Mouse (Mus musculus) layer of hippocampus, postnatal 25 days (tissue): ENCODE measurements around the gene Mlh1. TPM values are rescaled to one million over a fixed set of nuclear protein-coding genes. Genes with fewer than 3 reads are reported as not detected.

Experiments used
- DNase-seq, 2 experiments: peaks; one replicate each; pipeline ENCODE4 v3.0.0; 2022; ENCODE audit warnings: mixed read lengths in 2 of 2, low spot score in 1 of 2; ENCODE audit errors: extremely low spot score in 1 of 2
- total RNA-seq, 2 experiments: library from RNA; stranded (reverse); gene quantifications; 2 replicates each; pipeline ENCODE4 v1.2.3; 2021

Gene Mlh1
- total RNA-seq, 2 experiments from 2014 or later = 14.5 to 19.6 TPM

DNA sequence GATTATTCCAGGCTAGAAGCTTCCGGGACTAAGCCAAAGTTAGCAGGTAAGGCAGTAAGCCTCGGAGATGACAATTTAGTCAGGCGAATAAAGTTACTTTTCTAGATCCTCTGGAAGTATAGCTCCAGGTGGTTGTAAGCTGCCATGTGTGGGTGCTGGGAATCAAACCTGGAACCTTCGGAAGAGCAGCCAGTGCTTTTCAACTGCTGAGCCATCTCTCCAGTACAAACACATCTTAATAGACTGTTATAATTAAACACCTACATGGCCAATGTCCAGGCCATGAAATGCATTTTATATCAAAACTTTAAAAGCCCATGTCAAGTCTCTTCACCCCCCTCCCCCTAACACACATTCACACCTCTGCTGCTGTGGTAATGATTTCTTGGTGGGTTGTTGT lies 16.4 kb upstream of the Mlh1 start:
- DNase-seq = no peak

DNA sequence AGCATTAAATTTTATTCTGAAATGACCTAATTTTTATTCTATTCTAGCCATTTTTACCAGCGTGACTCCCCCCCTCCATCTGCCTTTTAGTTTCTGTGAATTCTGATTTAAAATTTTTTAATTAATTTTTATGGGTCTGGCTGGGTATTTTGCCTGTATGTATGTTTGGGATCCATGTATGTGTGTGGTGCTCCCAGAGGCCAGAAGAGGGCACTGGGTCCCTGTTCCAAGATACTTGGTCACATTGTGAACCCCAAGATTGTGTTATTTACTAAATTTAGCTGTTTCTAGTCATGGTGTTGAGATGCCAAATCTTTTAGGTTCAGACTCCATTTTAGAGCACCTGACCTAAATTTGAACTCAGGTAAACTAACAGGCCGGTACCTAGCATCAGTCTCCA lies 14.9 kb upstream of the Mlh1 start:
- DNase-seq = no peak

- DNase-seq = no peak
These were observed 14.1 kb upstream of the Mlh1 start for GRCm38 (mm10) chr9:111285676-111286075.

- no peak for DNase-seq
These were observed 13.5 kb upstream of the Mlh1 start for GRCm38 (mm10) chr9:111285061-111285460.

- DNase-seq = no peak
These were observed 3.6 kb upstream of the Mlh1 start for GRCm38 (mm10) chr9:111275156-111275555.

GRCm38 (mm10) chr9:111273958-111274357 lies 2.4 kb upstream of the Mlh1 start:
- DNase-seq = no peak

- DNase-seq = no peak
These were observed 1.6 kb upstream of the Mlh1 start for GRCm38 (mm10) chr9:111272996-111273785.

- peak in 1 of 2 experiments; percentile 19 for DNase-seq
These were observed 765 bp upstream of the Mlh1 start for GRCm38 (mm10) chr9:111272356-111272755.

GRCm38 (mm10) chr9:111271056-111271433 lies 546 bp downstream of the Mlh1 start:
- no peak for DNase-seq

DNA sequence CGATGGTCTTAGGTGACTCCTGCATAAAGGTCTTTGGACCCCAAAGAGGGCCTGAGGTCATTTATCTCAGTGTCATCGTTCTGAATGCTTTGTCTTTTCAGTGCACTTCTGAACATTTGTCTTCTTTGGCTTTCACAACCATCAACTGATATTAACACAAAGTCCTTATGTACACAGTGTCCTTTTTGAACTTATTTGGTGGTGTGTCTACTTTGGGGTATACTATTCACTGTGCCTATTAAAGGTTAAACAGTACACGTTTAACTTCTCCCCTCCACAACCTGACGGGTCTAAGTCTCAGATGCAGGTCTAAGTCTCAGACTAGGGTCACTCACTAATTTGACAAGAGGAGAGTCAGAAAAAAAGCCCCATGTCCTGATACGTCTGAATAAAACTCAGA lies 985 bp downstream of the Mlh1 start:
- DNase-seq = no peak

DNA sequence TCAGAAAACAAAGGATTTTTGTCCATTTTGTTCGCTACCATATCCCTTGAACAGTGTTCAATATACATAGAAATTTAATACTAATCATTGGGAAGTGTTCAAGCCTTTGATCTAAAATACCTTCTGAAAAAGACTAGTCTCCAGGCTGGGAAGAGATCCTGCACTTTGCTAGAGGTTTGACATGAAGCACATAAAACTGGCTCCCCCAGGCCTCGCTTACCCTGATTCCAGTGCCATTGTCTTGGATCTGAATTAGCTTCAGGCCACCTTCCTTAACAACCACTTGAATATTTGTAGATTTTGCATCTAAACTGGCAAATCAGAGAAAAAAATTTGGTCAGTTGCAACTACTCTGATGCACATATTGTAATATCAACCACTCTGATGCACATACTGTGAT lies 3.6 kb downstream of the Mlh1 start:
- no peak for DNase-seq

DNA sequence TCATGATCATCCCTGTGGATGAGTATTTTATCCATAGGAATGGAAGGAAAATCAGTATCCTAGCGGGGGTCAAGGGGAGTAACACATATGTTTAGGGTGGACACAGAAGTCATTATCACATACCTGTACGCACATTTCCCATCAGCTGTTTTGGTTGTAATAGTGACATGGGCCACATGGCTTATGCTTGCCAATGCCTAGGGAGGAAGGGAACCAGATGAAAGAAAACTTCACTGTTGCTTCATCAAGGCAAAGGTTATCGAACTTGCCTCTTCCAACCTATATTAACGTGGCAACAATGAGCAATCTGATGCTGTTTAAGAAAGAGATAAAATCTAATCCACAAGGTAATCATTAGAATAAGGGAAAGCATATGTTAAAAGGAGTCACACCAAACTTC lies 10.2 kb downstream of the Mlh1 start:
- no peak for DNase-seq

DNA sequence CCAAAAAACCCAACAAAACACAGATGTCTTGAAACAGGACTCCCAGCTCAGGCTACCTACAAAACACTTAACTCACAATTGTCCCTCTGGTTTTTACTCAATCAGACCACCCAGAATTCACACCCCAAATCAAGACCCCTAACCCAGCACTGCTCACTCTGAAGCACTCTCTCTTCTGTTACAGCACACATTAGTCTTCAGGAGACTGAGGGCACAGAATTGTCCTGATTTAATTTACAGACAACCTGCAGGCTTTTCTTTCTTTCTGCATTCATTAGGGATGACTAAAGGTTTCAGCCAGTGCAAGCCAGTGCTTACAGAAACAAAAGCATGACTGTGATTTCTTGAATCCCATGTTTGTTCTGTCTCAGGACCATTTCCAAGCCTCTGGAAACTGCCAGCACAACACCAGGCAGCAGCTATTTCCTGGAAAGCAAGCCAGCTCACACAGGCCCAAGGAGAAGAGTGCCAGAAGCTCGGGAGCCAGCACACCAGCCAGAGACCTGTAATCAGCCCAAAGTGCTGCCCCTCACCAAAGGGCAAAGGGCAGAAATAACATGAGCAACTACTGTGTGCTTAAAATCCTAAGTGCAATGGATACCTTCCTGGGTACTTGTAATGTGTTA lies 11.1 kb downstream of the Mlh1 start:
- no peak for DNase-seq

GRCm38 (mm10) chr9:111252161-111252869 lies 19.3 kb downstream of the Mlh1 start:
- no peak for DNase-seq

DNA sequence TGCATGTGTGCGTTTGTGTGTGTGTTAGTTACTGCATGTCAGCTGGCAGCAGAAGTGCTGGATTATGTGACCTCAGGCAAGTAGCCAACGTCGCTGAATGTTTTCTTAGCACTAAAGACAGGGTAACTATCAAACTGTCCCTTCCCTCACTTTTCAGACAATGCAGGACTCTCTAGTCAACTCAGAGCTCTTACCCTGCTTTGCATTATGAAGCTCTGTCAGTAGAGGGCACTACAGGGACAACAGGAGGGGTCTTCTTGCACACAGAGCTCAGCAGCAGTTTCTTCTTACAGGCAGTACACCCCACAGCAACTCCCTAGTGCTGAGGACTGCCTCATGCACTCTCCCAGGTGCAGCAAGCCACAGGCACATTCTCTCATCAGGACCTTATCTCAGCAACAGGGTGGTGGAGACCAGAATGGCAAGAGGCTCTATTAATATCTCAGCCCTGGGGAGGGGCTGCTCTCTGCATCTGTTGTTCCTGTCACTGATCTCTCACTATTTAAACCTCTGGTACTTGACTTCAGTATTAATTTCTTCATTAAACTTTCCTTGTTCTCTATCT lies 23.8 kb downstream of the Mlh1 start:
- DNase-seq = no peak

DNA sequence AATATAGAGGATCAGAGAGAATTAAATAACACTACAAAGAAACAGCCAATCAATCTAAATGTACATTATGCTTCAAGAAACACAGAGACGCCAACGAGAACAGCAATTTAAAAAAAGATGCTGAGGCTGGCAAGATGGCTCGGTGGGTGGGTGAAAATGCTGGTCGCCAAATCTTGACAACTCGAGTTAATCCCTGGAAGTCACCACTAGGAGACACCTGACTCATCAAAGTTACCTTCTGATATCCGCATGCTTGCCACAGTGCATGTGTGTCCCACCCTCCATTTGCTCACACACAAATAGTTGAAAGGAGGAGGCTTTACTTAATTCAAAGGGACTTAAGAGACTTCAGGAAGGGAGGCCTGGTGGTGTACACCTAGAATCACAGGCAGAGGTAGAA lies 26.0 kb downstream of the Mlh1 start:
- DNase-seq = no peak

DNA sequence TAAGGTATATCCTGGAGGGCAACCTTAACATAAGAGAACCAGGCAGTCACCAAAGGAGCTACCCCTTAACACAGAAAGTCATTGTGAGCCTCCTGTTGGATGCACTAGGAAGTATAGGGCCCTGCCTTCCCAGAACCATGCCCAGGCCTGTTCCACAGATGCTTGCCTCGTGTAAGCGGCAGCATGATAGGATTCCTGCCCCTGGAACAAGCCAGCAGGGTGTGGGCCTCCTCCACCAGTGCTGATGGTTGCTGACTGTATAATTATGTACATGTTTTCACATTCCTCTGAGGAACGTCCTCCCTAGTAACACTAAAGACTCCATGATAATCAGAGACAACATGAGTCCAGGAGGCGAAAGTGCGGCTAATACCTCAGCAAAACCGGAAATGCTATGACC lies 28.2 kb downstream of the Mlh1 start:
- DNase-seq = no peak

DNA sequence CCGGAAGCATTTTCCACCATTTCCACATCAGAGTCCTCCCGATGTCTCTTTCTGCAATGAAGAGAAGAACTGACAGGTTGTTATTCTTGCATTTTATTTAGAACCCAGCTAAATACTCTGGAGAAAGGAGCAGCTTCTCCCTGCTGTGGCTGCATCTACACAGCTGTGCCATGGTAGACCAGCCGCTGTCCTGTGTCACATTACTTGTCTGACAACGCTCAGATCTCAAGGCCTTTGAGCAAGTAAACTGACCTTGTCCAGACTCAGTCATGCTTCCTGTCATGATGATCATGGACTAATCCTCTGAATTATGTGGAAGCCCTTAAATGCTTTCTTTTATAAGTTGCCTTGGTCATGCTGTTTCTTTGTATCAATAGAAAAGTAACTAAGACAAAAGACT lies 31.8 kb downstream of the Mlh1 start:
- no peak for DNase-seq

DNA sequence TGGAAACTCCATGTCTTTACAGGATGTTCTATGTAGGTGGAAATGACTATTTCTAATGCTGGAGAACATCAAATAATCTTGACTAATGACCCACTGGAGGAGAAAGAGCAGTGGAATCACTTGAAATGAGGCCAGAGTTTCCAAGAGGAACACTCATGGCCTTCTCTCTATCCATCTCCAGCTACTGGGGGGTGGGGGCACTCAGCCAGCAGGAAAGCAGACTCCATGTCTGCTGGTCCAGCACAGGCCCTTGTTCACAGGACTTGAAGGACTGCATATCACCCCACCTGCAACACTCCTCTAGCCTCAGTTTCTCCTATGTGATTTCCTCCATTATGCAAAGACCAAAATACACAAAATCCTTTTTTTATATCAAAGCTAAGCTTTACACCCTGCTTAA lies 33.9 kb downstream of the Mlh1 start:
- no peak for DNase-seq

GRCm38 (mm10) chr9:111234701-111235100 lies 36.9 kb downstream of the Mlh1 start:
- DNase-seq = no peak

DNA sequence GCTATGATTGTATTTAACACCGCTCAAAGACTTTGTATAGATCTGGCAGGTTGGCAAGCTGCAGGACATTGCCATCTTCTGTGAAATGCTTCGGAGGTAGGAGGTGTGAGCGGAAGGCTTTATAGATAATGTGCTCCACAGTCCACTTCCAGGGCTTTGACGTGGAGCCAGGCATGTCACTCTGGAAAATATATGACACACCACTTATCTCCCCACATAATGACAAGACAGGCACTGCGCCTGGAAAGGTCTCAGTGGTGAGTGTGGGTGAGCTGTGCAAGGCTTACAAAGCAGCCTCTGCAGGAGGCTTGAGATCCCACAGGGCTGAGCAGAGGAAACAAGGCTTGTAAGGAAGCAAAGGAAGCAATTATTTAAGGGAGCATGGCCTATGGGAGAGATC lies 43.1 kb downstream of the Mlh1 start:
- no peak for DNase-seq
